Mouse (Mus musculus): Measurements from ENCODE around the gene Paqr7. TPM values are rescaled to one million over a fixed set of nuclear protein-coding genes. Genes with fewer than 3 reads are reported as not detected.

Gene Paqr7
- 26.5 and 34.1 TPM in 2 replicates for polyA plus RNA-seq (2021; fragmentation: Nextera tagmentation)
- long read RNA-seq, experiment 1, transcript Paqr7-201 (2 exons, 2,351 nt) = major isoform, 21 of 27 reads
- long read RNA-seq, experiment 1, partial matches to known transcripts = 0 of 27 reads
- long read RNA-seq, experiment 1, other reads (novel, unspliced or antisense) = 4 of 27 reads
- long read RNA-seq, experiment 2, transcript Paqr7-205 (3 exons, 890 nt) = minor isoform, 13 of 151 reads
- long read RNA-seq, experiment 2, transcript Paqr7-201 (2 exons, 2,351 nt) = major isoform, 125 of 151 reads
- long read RNA-seq, experiment 2, partial matches to known transcripts = 9 of 151 reads
- long read RNA-seq, experiment 2, other reads (novel, unspliced or antisense) = 4 of 151 reads

DNA sequence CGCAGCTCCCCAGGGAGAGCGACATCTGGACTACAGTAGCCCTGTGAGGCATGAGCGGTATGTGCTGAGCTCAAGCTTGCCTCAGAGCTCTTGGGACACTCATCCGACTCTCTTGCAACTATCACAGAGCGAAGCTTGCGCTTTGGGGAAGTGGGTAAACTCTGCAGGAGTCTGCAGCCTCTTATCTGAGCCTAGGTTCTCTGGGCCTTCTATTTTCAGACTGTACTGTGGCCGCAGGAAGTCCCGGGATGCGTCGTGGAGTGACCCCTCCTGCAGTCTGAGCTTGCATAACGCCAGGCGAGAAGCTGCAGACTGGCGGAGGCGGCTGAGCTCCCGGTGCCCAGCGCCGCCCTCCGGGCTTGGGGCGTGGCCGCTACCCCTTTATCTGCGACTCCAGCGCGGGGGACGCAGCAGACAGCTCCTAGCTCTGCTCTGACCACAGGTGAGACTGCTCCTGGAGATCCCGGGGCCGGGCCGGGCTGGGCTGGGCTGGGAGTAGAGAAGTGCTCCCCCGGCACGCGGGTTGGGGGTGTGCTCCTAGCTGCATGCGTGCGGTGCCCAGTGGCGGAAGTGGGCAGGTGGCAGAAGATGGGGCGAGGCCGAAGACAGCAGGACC lies at the start of gene Paqr7:
Gene Paqr7, plus strand, starts transcription at position 103 of the 616 bp plus-strand sequence.

DNA sequence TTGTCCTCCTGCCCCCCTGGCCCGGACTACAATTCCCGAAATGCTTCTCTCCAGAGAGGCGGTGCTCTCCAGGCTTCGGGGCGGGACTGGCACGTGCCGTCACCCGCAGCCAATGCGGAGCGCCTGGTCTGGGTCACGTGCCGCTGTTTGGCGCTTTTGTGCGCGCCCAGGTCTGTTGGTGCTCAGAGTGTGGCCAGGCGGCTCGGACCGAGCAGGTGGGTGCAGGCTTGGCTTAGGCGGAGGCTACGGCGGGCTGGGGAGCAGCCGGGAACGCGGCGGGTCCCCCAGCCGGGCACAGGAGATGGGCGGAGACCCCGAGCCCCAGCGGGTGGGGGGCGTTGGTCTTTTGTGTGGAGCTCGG lies 28.3 kb upstream of the Paqr7 start, which contains the start of gene Stmn1:
Gene Stmn1, plus strand, starts transcription at position 106 of the 361 bp plus-strand sequence.

DNA sequence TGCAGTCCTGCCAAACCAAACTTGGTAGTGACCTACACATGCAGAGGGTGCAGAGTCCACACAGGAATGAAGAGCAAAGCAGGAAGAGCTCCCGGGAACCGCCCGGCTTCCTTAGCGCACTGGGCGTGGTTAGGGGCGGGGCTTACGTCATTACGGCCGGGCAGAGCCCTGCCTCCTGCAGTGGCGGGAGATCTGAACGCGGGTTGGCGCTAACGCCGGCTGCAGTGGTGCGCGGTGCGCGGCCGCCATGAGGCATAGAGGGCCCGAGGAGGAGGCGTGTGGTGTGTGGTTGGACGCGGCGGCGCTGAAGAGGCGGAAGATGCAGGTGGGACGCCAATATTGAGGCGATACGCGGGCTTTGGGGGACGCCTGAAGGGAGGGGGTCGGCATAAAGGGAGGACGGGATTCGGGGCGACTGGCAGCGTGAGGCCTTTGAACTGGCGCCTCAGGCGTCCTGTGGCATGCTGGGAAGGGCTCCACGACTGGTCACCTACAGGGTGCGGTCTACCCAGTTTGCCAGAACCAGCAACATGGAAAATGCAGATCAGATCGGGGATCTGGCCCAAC lies 14.4 kb downstream of the Paqr7 start, which contains the start of gene Aunip:
Gene Aunip, plus strand, starts transcription at position 155 of the 567 bp plus-strand sequence.

DNA sequence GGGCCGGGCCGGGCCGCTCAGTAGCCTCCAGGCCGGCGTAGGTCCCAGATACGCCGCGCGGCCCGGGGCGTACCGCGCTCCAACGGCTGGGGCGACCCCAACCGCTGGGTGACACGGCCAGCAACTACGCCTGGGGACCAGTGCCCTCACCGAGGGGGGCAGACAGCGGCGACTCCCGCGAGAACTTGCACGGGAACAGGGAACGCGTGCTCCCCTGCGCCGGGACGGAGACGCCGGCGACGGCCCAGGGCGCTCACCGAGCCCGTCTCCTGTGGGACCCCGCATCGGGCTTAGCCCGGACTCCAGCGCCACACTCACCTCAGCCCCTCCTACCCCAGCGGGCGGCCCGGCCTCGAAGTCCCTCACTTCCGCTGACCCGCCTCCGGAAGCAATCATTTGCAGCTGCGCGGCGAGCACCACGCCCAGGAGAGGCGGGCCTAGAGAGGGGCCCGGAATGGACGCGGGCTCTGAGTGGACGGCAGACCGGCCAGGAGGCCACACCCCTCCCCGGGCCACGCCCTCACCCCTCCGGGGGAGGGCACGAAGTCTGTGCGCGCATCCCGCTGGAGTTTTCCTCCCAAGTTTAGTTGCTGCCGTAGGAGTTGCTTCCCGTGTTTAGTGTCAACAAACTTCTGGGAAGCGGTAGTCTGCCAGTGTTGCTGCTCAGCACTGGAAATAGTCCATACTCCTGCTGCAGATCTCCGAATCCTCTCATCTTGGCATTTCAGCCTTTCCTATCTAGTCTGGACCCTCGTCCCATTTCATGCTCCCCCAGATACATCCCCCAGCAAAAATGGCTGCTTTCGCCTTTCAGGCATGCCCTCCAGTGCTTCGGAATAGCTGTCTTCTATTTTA lies 38.7 kb downstream of the Paqr7 start, which contains the start of gene Mtfr1l:
Gene Mtfr1l, minus strand, starts transcription at position 456 of the 855 bp plus-strand sequence.

DNA sequence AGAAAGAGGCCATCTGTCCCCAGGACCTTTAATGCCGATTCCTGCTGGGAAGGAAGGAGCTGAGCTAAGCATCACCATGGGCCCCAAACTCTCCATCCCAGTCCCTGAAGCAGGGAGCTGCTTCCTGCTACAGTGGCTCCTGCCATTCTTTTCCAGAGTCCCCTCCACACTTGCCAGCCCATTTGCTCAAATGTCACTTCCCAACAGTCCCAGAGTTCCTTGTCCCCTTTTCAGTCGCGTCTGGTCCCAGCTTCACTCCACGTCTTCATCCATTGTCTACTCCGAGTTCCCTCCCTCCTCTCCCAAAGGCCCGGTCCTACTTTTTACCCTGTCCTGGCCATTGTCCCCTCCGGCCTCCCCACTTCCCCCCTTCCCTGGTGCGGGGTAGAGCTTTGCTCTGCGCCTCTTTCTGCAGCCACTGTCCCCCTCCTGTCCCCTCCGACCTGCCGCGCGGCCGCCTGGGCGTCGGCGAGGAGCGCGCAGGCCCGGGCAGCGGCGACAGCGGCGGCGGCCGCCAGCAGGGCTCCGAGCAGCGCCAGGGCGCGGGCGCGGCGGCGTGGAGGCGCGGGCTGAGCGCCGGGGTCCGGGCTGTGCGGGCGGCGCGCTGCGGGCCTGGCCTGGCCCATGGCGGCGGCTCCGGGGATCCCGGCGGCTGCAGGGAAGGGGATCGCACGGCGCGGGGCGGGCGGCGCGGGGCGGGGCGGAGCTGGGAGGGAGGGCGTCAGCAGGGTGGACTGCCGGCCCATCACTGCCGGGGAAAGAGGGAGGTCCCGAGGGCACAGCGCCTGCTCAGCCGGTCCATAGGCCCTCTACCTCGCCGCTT lies 55.2 kb downstream of the Paqr7 start, which contains the start of gene Selenon:
Gene Selenon, minus strand, starts transcription at position 673 of the 823 bp plus-strand sequence.

Small RNA genes within 50 kb of the gene (microRNA-seq; reads per million reads assigned to microRNA genes)
- not detected for gene Gm23634

Other genes with a start within 250 kb of the Paqr7 start
- 0.33 and 0.40 TPM in 2 replicates for gene Gm30191, start 249.8 kb upstream of the Paqr7 start, polyA plus RNA-seq (2021; fragmentation: Nextera tagmentation)
- gene Grrp1, start 242.6 kb upstream of the Paqr7 start, polyA plus RNA-seq (2021; fragmentation: Nextera tagmentation) = 4.4 and 5.2 TPM in 2 replicates
- 9.1 and 11.3 TPM in 2 replicates for gene Pdik1l, start 208.8 kb upstream of the Paqr7 start, polyA plus RNA-seq (2021; fragmentation: Nextera tagmentation)
- gene Trim63, start 181.6 kb upstream of the Paqr7 start, polyA plus RNA-seq (2021; fragmentation: Nextera tagmentation) = not detected in 2 replicates
- gene Slc30a2, start 153.5 kb upstream of the Paqr7 start, polyA plus RNA-seq (2021; fragmentation: Nextera tagmentation) = 0.45 TPM in 2 replicates
- gene Extl1, start 112.8 kb upstream of the Paqr7 start, polyA plus RNA-seq (2021; fragmentation: Nextera tagmentation) = 21.7 and 23.6 TPM in 2 replicates
- gene Pafah2, start 100.4 kb upstream of the Paqr7 start, polyA plus RNA-seq (2021; fragmentation: Nextera tagmentation) = 2.6 and 3.9 TPM in 2 replicates
- gene Stmn1, start 28.4 kb upstream of the Paqr7 start, polyA plus RNA-seq (2021; fragmentation: Nextera tagmentation) = 302 and 340 TPM in 2 replicates
- gene Aunip, start 14.3 kb downstream of the Paqr7 start, polyA plus RNA-seq (2021; fragmentation: Nextera tagmentation) = not detected in 2 replicates
- 101 and 103 TPM in 2 replicates for gene Mtfr1l, start 38.7 kb downstream of the Paqr7 start, polyA plus RNA-seq (2021; fragmentation: Nextera tagmentation)
- gene Selenon, start 55.5 kb downstream of the Paqr7 start, polyA plus RNA-seq (2021; fragmentation: Nextera tagmentation) = 1.8 and 2.1 TPM in 2 replicates
- 3.1 and 3.7 TPM in 2 replicates for gene Man1c1, start 207.6 kb downstream of the Paqr7 start, polyA plus RNA-seq (2021; fragmentation: Nextera tagmentation)

Data from layer of hippocampus, adult 6 months (tissue).